Mouse (Mus musculus) mouse trophoblast stem cell (cell line): Measurements from ENCODE around the gene Pms1.

ENCODE experiments used
- in situ Hi-C, 2 experiments: fragments of 300-500 bp; cut with MseI, MboI; formaldehyde crosslinking; loops; 2 replicates in 1 of 2; 3 replicates in 1 of 2; pipeline ENCODE4 v1.15.1; 2025

The Pms1 gene

GRCm38 (mm10) chr1:53201630-53202199 is 95.1 kb downstream of the Pms1 start:
- in situ Hi-C loops: no loop called here

- in situ Hi-C loops: no loop called here
Measured at GRCm38 (mm10) chr1:53194536-53194935, 102.3 kb downstream of the Pms1 start.

- in situ Hi-C loops: no loop called here
Measured at GRCm38 (mm10) chr1:53191234-53191633, 105.6 kb downstream of the Pms1 start.

- in situ Hi-C loops: no loop called here
Measured at GRCm38 (mm10) chr1:53189620-53190019, 107.2 kb downstream of the Pms1 start.

GRCm38 (mm10) chr1:53187536-53187935 is 109.3 kb downstream of the Pms1 start, which contains the start of gene 1700019A02Rik:
TSS of gene 1700019A02Rik (minus strand) at chr1:53187636.
- in situ Hi-C loops: no loop called here

GRCm38 (mm10) chr1:53186301-53186700 is 110.5 kb downstream of the Pms1 start:
- in situ Hi-C loops: no loop called here

GRCm38 (mm10) chr1:53157715-53158114 is 139.1 kb downstream of the Pms1 start:
- in situ Hi-C loops: no loop called here
